Mouse (Mus musculus) myocyte (in vitro differentiated cells): ENCODE data around the gene Gemin2.

Experiments used
- MAX ChIP-seq: IDR thresholded peaks from one replicate; pipeline ENCODE4 v1.6.1; 2011; ENCODE audit warnings: low read depth, mild to moderate bottlenecking, control low read depth
- POLR2A ChIP-seq: IDR thresholded peaks from one replicate; pipeline ENCODE4 v1.6.1; 2011; ENCODE audit warnings: low read depth, mild to moderate bottlenecking, control low read depth, moderate library complexity; ENCODE audit not compliant: insufficient read length
- TCF12 ChIP-seq: IDR thresholded peaks from one replicate; pipeline ENCODE4 v1.6.1; 2011; ENCODE audit warnings: mild to moderate bottlenecking, control low read depth; ENCODE audit not compliant: poor library complexity, insufficient read depth, severe bottlenecking

GRCm38 (mm10) chr12:59052470-59052869 lies 39.3 kb downstream of the Gemin2 start:
- TF ChIP-seq POLR2A (no peak), MAX (no peak), TCF12 (no peak)
